Mouse (Mus musculus) ovary, adult 10 weeks (tissue): ENCODE measurements around the gene Wdr3. TPM values are rescaled to one million over a fixed set of nuclear protein-coding genes. Genes with fewer than 3 reads are reported as not detected.

Experiments
- polyA plus RNA-seq: library from polyadenylated mRNA; stranded (reverse); fragments of 350-450 nt; fragmentation: Illumina TruSeq; extraction: RNeasy Lipid Tissue Mini Kit (QIAGEN cat#74804); gene quantifications from one replicate; pipeline ENCODE4 v1.2.3, GENCODE M21; 2014

The Wdr3 gene
- 29.3 TPM for polyA plus RNA-seq

DNA sequence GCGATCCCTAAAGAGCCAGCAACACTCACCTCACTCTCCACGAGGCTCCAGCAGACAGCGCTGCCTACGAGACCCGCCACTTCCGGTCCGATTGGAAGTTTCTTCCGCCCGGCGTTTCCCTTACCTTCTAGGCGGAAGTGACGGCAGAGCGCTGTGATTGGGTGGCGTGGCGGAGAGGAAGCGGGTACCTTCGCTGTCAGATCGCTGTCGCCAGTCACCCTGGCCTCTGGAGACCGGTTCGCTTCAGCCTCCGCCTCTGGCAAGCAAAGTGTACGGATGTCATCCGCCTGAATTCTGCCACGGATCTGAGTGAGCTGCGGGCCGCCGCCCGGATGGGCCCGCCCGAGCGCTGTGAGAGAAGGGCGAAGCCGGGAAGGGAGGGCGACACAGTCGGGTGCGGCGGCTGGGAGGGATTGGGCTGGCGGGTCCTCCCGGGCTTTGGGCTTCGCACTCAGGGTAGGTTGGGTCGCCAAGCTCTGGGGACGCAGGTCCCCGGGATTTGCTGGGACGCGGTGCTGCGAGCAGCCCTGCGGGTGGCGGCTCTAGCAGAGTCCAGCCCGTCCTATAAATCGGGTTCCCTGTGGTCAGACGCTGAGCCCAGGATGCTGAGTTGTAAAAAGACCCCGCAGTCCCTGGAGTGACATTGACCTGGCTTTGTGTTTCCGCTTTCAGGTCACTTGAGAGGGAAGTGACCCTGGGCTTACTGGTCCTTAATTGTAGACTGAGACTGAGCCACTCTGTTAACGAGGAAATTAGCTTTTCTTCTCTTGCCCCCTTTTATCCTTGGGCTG, at the start of gene Wdr3, which contains the start of gene Gdap2:
TSS of gene Wdr3 (minus strand) at position 93 of the 791 bp plus-strand sequence.
TSS of gene Gdap2 (plus strand) at position 67 of the 791 bp plus-strand sequence.

Other genes starting within 250 kb of the Wdr3 start
- gene Gdap2, start within 50 bp of the Wdr3 start, polyA plus RNA-seq, result 41.6 TPM